Mouse (Mus musculus): Measurements from ENCODE around the gene Acvrl1.

- TF ChIP-seq CTCF (conservative IDR thresholded peaks at IDR 0.05; ENCODE audit: low read length) (no peak), POU5F1 (IDR thresholded peaks at IDR 0.05; ENCODE audit: borderline replicate concordance, low read length) (no peak), NANOG (IDR thresholded peaks at IDR 0.05; ENCODE audit: borderline replicate concordance, low read length) (no peak)
Observed at GRCm38 (mm10) chr15:101100996-101101395, 27.3 kb upstream of the Acvrl1 start.

Data from E14TG2a.4 (cell line).